Mouse (Mus musculus) forebrain, embryonic 11.5 days (tissue): ENCODE measurements at regions not wholly inside any gene's neighbourhood (a gene's known extent, or its start where the extent isn't known, plus 50 kb on each side); places are given as distances from the start of the nearest gene placed in this dataset.

ENCODE experiments used
- ATAC-seq: fragments of 200-750 bp; cut with Nextera tagmentation; replicated peaks from 2 replicates; pipeline ENCODE4 v1.8.0; 2017; ENCODE audit warnings: moderate TSS enrichment; ENCODE audit not compliant: low FRiP score
- DNase-seq: peaks from one replicate; pipeline ENCODE4 v3.0.0-alpha.2; 2017; ENCODE audit warnings: low spot score
- H3K27ac ChIP-seq: fragments of 300-500 bp; sonication (generic); 2 replicates; pipeline ENCODE4 v1.5.1; 2014; ENCODE audit warnings: low read depth, low read length
- H3K27me3 ChIP-seq: fragments of 300-500 bp; sonication (generic); 2 replicates; pipeline ENCODE4 v1.6.1; 2014; ENCODE audit warnings: mild to moderate bottlenecking, low read length, mixed read lengths; ENCODE audit not compliant: control insufficient read depth, insufficient read depth
- H3K36me3 ChIP-seq: fragments of 300-500 bp; sonication (generic); 2 replicates; pipeline ENCODE4 v1.6.1; 2014; ENCODE audit warnings: mild to moderate bottlenecking, low read length, moderate library complexity, mixed read lengths; ENCODE audit not compliant: control insufficient read depth, insufficient read depth
- H3K4me1 ChIP-seq: fragments of 300-500 bp; sonication (generic); replicated peaks from 2 replicates; pipeline ENCODE4 v1.6.1; 2014; ENCODE audit warnings: low read length, mixed read lengths; ENCODE audit not compliant: control insufficient read depth, insufficient read depth
- H3K4me2 ChIP-seq: fragments of 300-500 bp; sonication (generic); 2 replicates; pipeline ENCODE4 v1.6.1; 2014; ENCODE audit warnings: low read depth, mild to moderate bottlenecking, low read length, moderate library complexity, mixed read lengths; ENCODE audit not compliant: severe bottlenecking
- H3K4me3 ChIP-seq: fragments of 300-500 bp; sonication (generic); 2 replicates; pipeline ENCODE4 v1.5.1; 2014; ENCODE audit warnings: low read depth, low read length
- H3K9ac ChIP-seq: fragments of 300-500 bp; sonication (generic); 2 replicates; pipeline ENCODE4 v1.6.1; 2014; ENCODE audit warnings: low read length
- H3K9me3 ChIP-seq: fragments of 300-500 bp; sonication (generic); 2 replicates; pipeline ENCODE4 v1.6.1; 2016; ENCODE audit warnings: low read length, mixed read lengths; ENCODE audit not compliant: control insufficient read depth
- WGBS: fragments of 180-500 bp; shearing (Covaris S2); extraction: QIAGEN DNeasy Blood & Tissue Kit; methylation state at CpG from one replicate; pipeline ENCODE4 v1.1.7; 2014; 5-methylcytosine and 5-hydroxymethylcytosine counted together

GRCm38 (mm10) chr2:169037519-169037918 lies 82.1 kb upstream of the Zfp64 start:
- Histone ChIP-seq H3K4me3 (no peak overlapping the region), H3K27me3 (no peaks in the 10 kb centered on the region), H3K27ac (no peak overlapping the region), H3K4me1 (peaks cover 4% of the 10 kb centered on the region), H3K9me3 (peaks cover 3% of the 10 kb centered on the region), H3K4me2 (no peak overlapping the region), H3K9ac (no peak overlapping the region), H3K36me3 (no peaks in the 10 kb centered on the region)
- WGBS: 87% methylated on average over 9 of the region's 9 CpGs
- DNase-seq (no peak), ATAC-seq (no peak)

- H3K36me3 ChIP-seq: no peaks in the 10 kb centered on the region
- 33% methylated on average over 3 of the region's 3 CpGs for WGBS
- ATAC-seq (no peak), DNase-seq (peak; percentile 68)
- no peak overlapping the region for H3K4me3 ChIP-seq
- H3K9ac ChIP-seq: no peak overlapping the region
- H3K27ac ChIP-seq: no peak overlapping the region
- no peaks in the 10 kb centered on the region for H3K27me3 ChIP-seq
- no peak overlapping the region for H3K4me2 ChIP-seq
- no peaks in the 10 kb centered on the region for H3K9me3 ChIP-seq
- H3K4me1 ChIP-seq: peaks cover 4% of the 10 kb centered on the region
Measured at GRCm38 (mm10) chr2:169035315-169035714, 79.9 kb upstream of the Zfp64 start.

DNA sequence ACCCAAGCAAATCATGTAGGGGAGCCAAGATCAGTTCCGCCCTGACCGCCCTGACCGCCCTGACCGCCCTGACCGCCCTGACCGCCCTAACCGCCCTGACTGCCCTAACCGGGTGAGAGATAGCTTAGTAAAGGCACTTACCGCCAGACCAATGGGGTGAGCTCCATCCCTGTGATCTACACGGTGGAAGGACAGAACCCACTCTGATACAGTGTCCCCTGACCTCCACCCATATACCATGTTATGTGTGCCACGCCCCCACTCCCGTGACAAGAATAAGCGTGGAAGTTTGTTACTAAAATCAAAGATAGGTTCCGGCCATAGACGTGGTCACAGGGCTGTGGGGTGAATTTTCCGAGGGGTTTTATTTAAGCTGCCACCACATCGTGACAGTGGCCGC lies 78.6 kb upstream of the Zfp64 start:
- no peak for DNase-seq
- H3K4me2 ChIP-seq: no peak overlapping the region
- no peaks in the 10 kb centered on the region for H3K27me3 ChIP-seq
- WGBS: 49% methylated on average over 18 of the region's 18 CpGs
- H3K4me1 ChIP-seq: peaks cover 4% of the 10 kb centered on the region
- no peak overlapping the region for H3K27ac ChIP-seq
- no peak for ATAC-seq
- no peaks in the 10 kb centered on the region for H3K9me3 ChIP-seq
- no peak overlapping the region for H3K4me3 ChIP-seq
- H3K9ac ChIP-seq: no peak overlapping the region
- H3K36me3 ChIP-seq: no peaks in the 10 kb centered on the region

GRCm38 (mm10) chr2:169033181-169033580 lies 77.8 kb upstream of the Zfp64 start:
- ATAC-seq: no peak
- Histone ChIP-seq H3K4me2 (no peak overlapping the region), H3K27ac (no peak overlapping the region), H3K9ac (no peak overlapping the region), H3K4me1 (peaks cover 4% of the 10 kb centered on the region), H3K36me3 (no peaks in the 10 kb centered on the region), H3K27me3 (no peaks in the 10 kb centered on the region), H3K9me3 (no peaks in the 10 kb centered on the region), H3K4me3 (no peak overlapping the region)
- 18% methylated on average over 3 of the region's 3 CpGs for WGBS
- DNase-seq: no peak

- Histone ChIP-seq H3K4me1 (peaks cover 4% of the 10 kb centered on the region), H3K9ac (no peak overlapping the region), H3K36me3 (no peaks in the 10 kb centered on the region), H3K4me2 (no peak overlapping the region), H3K9me3 (no peaks in the 10 kb centered on the region), H3K27me3 (no peaks in the 10 kb centered on the region), H3K4me3 (no peak overlapping the region), H3K27ac (no peak overlapping the region)
- DNase-seq (no peak), ATAC-seq (no peak)
- WGBS: 80% methylated on average over 9 of the region's 9 CpGs
Measured at GRCm38 (mm10) chr2:169028531-169029114, 73.2 kb upstream of the Zfp64 start.

DNA sequence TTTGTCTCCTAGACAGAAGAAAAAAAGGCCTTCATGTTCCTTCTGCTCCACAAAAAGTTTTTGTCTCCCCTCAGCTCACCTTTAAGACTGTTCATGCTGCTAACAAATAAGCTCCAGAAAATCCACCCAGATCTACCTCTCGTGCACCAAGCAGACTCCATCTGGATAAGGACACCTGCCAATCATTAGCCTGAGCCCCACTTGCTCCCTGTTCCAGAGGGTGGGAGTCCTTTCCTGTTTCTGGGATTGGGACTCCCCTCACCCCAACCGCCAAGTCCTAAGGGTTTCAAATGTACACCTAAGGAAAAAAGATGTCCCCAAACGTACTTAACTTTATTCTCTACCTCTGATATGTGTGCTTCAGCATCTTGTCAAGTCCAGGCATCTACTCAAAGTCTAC lies 63.6 kb upstream of the Zfp64 start:
- Histone ChIP-seq H3K27me3 (no peaks in the 10 kb centered on the region), H3K9me3 (no peaks in the 10 kb centered on the region), H3K9ac (no peak overlapping the region), H3K27ac (no peak overlapping the region), H3K36me3 (no peaks in the 10 kb centered on the region), H3K4me3 (no peak overlapping the region), H3K4me1 (no peaks in the 10 kb centered on the region), H3K4me2 (no peak overlapping the region)
- whole genome bisulfite sequencing: 74% methylated on average over 3 of the region's 3 CpGs
- DNase-seq: no peak
- ATAC-seq: no peak

DNA sequence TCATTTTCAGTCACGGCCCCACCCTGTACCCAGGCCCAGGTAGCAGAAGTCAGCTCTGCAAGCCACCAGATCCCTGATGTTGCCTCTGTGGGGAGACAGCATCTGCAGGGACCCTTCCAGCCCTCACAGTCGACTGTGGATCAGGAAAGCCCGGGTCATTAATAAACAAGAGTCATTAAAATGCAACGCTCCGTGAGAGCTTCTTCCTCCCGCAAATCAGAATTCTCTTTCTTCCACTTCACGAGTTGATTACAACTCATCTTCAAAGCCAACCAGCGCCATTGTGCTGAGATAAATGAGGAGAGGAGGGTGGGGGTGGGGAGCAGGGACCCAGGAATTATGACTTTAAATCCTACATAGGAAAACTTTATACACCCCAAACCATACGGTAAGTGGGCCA lies 54.9 kb upstream of the Zfp64 start:
- Histone ChIP-seq H3K4me2 (no peak overlapping the region), H3K4me1 (no peaks in the 10 kb centered on the region; the same call in 1 of the 2 replicates), H3K27ac (no peak overlapping the region), H3K36me3 (no peaks in the 10 kb centered on the region), H3K27me3 (no peaks in the 10 kb centered on the region), H3K9ac (no peak overlapping the region), H3K9me3 (no peaks in the 10 kb centered on the region), H3K4me3 (no peak overlapping the region)
- DNase-seq: no peak
- 41% methylated on average over 9 of the region's 9 CpGs for WGBS
- ATAC-seq: no peak

DNA sequence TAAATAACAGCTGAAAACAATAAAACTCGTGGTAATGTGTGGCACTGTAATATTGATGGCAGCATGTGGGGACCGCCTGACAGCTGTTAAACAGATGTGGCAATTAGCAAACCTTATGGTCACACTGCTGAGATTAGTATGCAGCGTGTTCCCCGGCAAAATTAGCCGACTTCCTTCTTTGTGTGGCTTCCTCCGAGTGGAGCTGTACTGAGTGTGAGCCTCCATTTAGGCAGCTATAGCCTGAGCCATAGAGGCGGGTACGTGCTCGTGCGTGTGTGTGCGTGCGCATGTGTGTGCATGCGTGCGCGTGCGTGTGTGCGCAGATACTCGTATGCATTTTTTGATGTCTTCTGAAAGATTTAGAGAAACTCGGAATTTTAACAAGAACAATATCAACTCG lies 53.4 kb upstream of the Zfp64 start:
- WGBS: 86% methylated on average over 20 of the region's 20 CpGs
- ATAC-seq: no peak
- no peak for DNase-seq

GRCm38 (mm10) chr2:169008333-169008732 lies 52.9 kb upstream of the Zfp64 start:
- Histone ChIP-seq H3K4me3 (no peak overlapping the region), H3K4me2 (no peak overlapping the region), H3K36me3 (no peaks in the 10 kb centered on the region), H3K27ac (no peak overlapping the region), H3K9me3 (no peaks in the 10 kb centered on the region), H3K9ac (no peak overlapping the region), H3K4me1 (no peaks in the 10 kb centered on the region; the same call in 1 of the 2 replicates), H3K27me3 (no peaks in the 10 kb centered on the region)
- no peak for ATAC-seq
- WGBS: 80% methylated on average over 9 of the region's 9 CpGs
- no peak for DNase-seq

More for the DNA sequence above, 53.4 kb upstream of the Zfp64 start:
- Histone ChIP-seq H3K4me2 (no peak overlapping the region), H3K4me1 (no peaks in the 10 kb centered on the region; the same call in 1 of the 2 replicates), H3K27ac (no peak overlapping the region), H3K9me3 (no peaks in the 10 kb centered on the region), H3K36me3 (no peaks in the 10 kb centered on the region), H3K4me3 (no peak overlapping the region), H3K9ac (no peak overlapping the region), H3K27me3 (no peaks in the 10 kb centered on the region)
